Mouse (Mus musculus) lung, adult 2 months (tissue): ENCODE results near the gene Tsx.
"Not testable (repeated sequence)": the region's sequence is repeated elsewhere in the genome, so short reads cannot be mapped to it uniquely, and the experiment has no call there.

Experiments used
- CTCF ChIP-seq: fragments of 200-500 bp; IDR thresholded peaks from 2 replicates; pipeline ENCODE4 v1.5.1; 2011; ENCODE audit warnings: mild to moderate bottlenecking, low read length, control low read depth; ENCODE audit not compliant: insufficient read depth
- POLR2A ChIP-seq: fragments of 200-500 bp; IDR thresholded peaks from 2 replicates; pipeline ENCODE4 v1.6.1; 2011; ENCODE audit warnings: low read depth, mild to moderate bottlenecking, control low read depth, low read length, borderline replicate concordance; ENCODE audit errors: extremely low read depth

GRCm38 (mm10) chrX:103448429-103448828, 34.2 kb downstream of the Tsx start:
- TF ChIP-seq CTCF, POLR2A: not testable (repeated sequence)
